Mouse (Mus musculus): Measurements from ENCODE around the gene Laptm5.

DNA sequence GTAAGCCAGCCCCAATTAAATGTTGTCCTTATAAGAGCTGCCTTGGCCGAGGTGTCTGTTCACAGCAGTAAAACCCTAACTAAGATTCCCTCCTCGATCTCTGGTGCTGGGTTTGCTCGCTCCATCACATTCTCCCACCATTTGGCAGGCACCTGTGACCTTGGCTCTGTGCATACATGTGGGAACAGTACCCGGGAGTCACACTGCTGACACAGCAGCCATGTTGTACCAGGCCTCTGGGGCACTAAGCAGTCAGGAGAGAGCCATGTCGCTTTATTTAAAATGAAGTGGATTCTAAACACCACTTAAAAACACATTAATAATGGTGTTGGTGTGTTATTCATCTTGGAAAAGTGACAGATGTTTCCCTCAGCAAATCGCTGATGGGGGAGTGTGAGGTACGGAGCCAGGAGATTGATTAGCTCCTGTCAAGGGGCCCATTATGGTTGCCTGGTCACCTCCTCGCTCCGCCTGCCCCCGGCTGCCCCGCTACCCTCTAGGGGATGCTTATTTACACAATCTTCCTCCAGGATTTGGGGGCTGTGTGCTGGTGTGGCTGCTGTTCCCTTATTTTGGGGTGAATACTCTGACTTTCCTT is 25.7 kb upstream of the Laptm5 start:
- TF ChIP-seq ZNF384 (IDR thresholded peaks at IDR 0.05; ENCODE audit: low read depth, low read length) (no peak), CTCF (IDR thresholded peaks at IDR 0.05 in 2 of 3, conservative IDR thresholded peaks at IDR 0.05 in 1 of 3; ENCODE audit: control insufficient read depth in 1 of 3, insufficient read depth in 1 of 3, low read depth in 2 of 3, low read length in 3 of 3, poor library complexity in 1 of 3, severe bottlenecking in 1 of 3) (no peak), ZMIZ1 (IDR thresholded peaks at IDR 0.05; ENCODE audit: low read depth, low read length) (no peak), POLR2A (IDR thresholded peaks at IDR 0.05; ENCODE audit: control insufficient read depth in 1 of 2, insufficient read depth in 1 of 2, low read depth in 1 of 2, low read length in 2 of 2, poor library complexity in 1 of 2) (no peak), USF1 (IDR thresholded peaks at IDR 0.05; ENCODE audit: low read depth, low read length) (no peak), ZKSCAN1 (IDR thresholded peaks at IDR 0.05; ENCODE audit: low read depth, low read length) (no peak)

All from MEL (cell line).